ENCODE assay signal across 8 mouse cellular contexts in the genomic region with DNA sequence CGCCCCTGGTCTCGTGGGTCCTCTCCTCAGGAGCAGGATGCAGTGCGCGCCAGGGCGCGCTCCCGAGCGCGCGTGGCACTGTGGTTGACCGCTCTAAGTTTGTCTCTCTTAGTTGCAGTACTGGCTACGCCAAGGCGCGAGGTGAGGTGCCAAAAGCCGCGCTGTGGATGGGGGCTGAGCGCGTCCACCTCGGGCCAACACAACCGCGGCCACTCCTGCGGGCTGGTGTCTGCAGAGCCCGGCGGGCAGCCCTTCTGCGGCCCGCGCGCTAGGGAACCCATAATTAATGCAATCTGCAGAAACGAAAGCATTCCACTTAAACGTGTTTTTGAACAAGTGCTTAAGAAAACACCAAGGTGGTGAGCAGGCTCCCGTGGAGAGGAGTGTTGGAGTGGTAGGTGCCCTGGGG. TPM values are rescaled to one million over a fixed set of nuclear protein-coding genes. Genes with fewer than 3 reads are reported as not detected.
A peak's percentile ranks its signal among the peaks of the same experiment; 100 is the strongest.
DNase-seq lines count a peak whose midpoint lies in the region; ATAC-seq and TF ChIP-seq lines count a peak whose summit lies in the region.

No protein-coding gene starts in this region.

- TF ChIP-seq EP300 in lung, postnatal 0 days (IDR thresholded peaks at IDR 0.05): no peak

- no peak for TF ChIP-seq POLR2A in spleen, adult 2 months (IDR thresholded peaks at IDR 0.05; ENCODE audit: low read depth, low read length)

- H3K9ac ChIP-seq in forebrain, embryonic 12.5 days: no peak overlapping the region
- H3K9ac ChIP-seq in hindbrain, embryonic 12.5 days: 0 out of 2 replicates have a peak overlapping the region, but pooled peaks have one; percentile 45
- H3K9ac ChIP-seq in lung, postnatal 0 days (replicated peaks; ENCODE audit: low read depth): no peak overlapping the region

- ATAC-seq in forebrain, embryonic 12.5 days (ENCODE audit: low FRiP score): no peak
- no peak for ATAC-seq in hindbrain, embryonic 12.5 days (ENCODE audit: low FRiP score)
- peak; percentile 55 for ATAC-seq in lung, postnatal 0 days
- ATAC-seq in erythroid progenitor cell, adult 5-6 weeks (replicated peaks; ENCODE audit: low FRiP score, poor library complexity, severe bottlenecking): no peak

- H3K4me1 ChIP-seq in spleen, adult 2 months (ENCODE audit: control insufficient read depth, insufficient read depth, insufficient read length): no peaks in the 10 kb centered on the region
- H3K4me1 ChIP-seq in forebrain, embryonic 12.5 days: peaks cover 20% of the 10 kb centered on the region
- H3K4me1 ChIP-seq in hindbrain, embryonic 12.5 days: peaks cover 23% of the 10 kb centered on the region
- peaks cover 3% of the 10 kb centered on the region for H3K4me1 ChIP-seq in lung, postnatal 0 days (ENCODE audit: insufficient read depth, low read depth, low read length)

- no peaks in the 10 kb centered on the region for H3K36me3 ChIP-seq in spleen, adult 2 months (ENCODE audit: control insufficient read depth, insufficient read depth, low read length)
- no peaks in the 10 kb centered on the region for H3K36me3 ChIP-seq in forebrain, embryonic 12.5 days (replicated peaks)
- H3K36me3 ChIP-seq in hindbrain, embryonic 12.5 days: no peaks in the 10 kb centered on the region
- H3K36me3 ChIP-seq in lung, postnatal 0 days (ENCODE audit: insufficient read depth, low read length): no peaks in the 10 kb centered on the region

- H3K27ac ChIP-seq in spleen, adult 2 months (ENCODE audit: insufficient read depth, low read length): no peak overlapping the region; the same call in 1 of the 2 replicates
- no peak overlapping the region for H3K27ac ChIP-seq in forebrain, embryonic 12.5 days
- no peak overlapping the region for H3K27ac ChIP-seq in hindbrain, embryonic 12.5 days
- peak overlapping the region; percentile 27; the same call in 1 of the 2 replicates for H3K27ac ChIP-seq in lung, postnatal 0 days (ENCODE audit: low read length)

- peak overlapping the region; percentile 22; the same call in 1 of the 2 replicates for H3K4me3 ChIP-seq in spleen, adult 2 months (ENCODE audit: extremely low read depth, insufficient read depth, insufficient read length)
- peak overlapping the region; percentile 41 for H3K4me3 ChIP-seq in forebrain, embryonic 12.5 days (replicated peaks)
- H3K4me3 ChIP-seq in hindbrain, embryonic 12.5 days: peak overlapping the region; percentile 49
- peak overlapping the region; percentile 48 for H3K4me3 ChIP-seq in lung, postnatal 0 days (ENCODE audit: low read depth, low read length)

- H3K27me3 ChIP-seq in spleen, adult 2 months (ENCODE audit: control insufficient read depth, insufficient read depth, low read length): no peaks in the 10 kb centered on the region
- peaks cover 67% of the 10 kb centered on the region for H3K27me3 ChIP-seq in forebrain, embryonic 12.5 days
- H3K27me3 ChIP-seq in hindbrain, embryonic 12.5 days: peaks cover 62% of the 10 kb centered on the region
- H3K27me3 ChIP-seq in lung, postnatal 0 days (replicated peaks; ENCODE audit: insufficient read depth, low read length): peaks cover 27% of the 10 kb centered on the region

- no peak for DNase-seq in spleen, adult 2 months (ENCODE audit: low read depth in 1 of 2, low spot score in 2 of 2)
- no peak for DNase-seq in spleen, postnatal 10 days (ENCODE audit: low spot score in 2 of 2)
- DNase-seq in lung, postnatal 0 days (ENCODE audit: low spot score): no peak
- DNase-seq in B cell, adult 2 months: no peak
- no peak for DNase-seq in cerebellum, postnatal 25 days

- H3K9me3 ChIP-seq in forebrain, embryonic 12.5 days: no peaks in the 10 kb centered on the region
- no peaks in the 10 kb centered on the region for H3K9me3 ChIP-seq in hindbrain, embryonic 12.5 days (replicated peaks)
- no peaks in the 10 kb centered on the region for H3K9me3 ChIP-seq in lung, postnatal 0 days (ENCODE audit: low read length)

- peak overlapping the region; percentile 74 for H3K4me2 ChIP-seq in forebrain, embryonic 12.5 days
- H3K4me2 ChIP-seq in hindbrain, embryonic 12.5 days (replicated peaks): peak overlapping the region; percentile 91
- peak overlapping the region; percentile 76 for H3K4me2 ChIP-seq in lung, postnatal 0 days (replicated peaks; ENCODE audit: low read depth, low read length)

- TF ChIP-seq CTCF in spleen, adult 2 months (IDR thresholded peaks at IDR 0.05; ENCODE audit: extremely low read depth, insufficient read depth, insufficient read length, insufficient replicate concordance): no peak
- no peak for TF ChIP-seq CTCF in lung, postnatal 0 days (IDR thresholded peaks at IDR 0.05)

- WGBS in spleen, adult 2 months: 2% methylated on average over 31 of the region's 31 CpGs
- under 1% methylated on average over 31 of the region's 31 CpGs for WGBS in forebrain, embryonic 12.5 days
- under 1% methylated on average over 31 of the region's 31 CpGs for WGBS in hindbrain, embryonic 12.5 days
- WGBS in lung, postnatal 0 days: under 1% methylated on average over 31 of the region's 31 CpGs

RNA-seq across cellular contexts. Expression of a gene that starts 1.1 kb away (rescaled TPM):
- 94.8 and 150 TPM in 2 replicates for polyA plus RNA-seq in spleen, adult 2 months (2012; rRNA removed)
- polyA plus RNA-seq in forebrain, embryonic 12.5 days (2016; fragmentation: Nextera tagmentation; extraction: Ambion mirVana): 8.5 and 13.2 TPM in 2 replicates
- 59.2 and 70.5 TPM in 2 replicates for polyA plus RNA-seq in hindbrain, embryonic 12.5 days (2016; fragmentation: Nextera tagmentation; extraction: Ambion mirVana)
- 31.8 and 32.2 TPM in 2 replicates for polyA plus RNA-seq in lung, postnatal 0 days (2015; fragmentation: Nextera tagmentation; extraction: Ambion mirVana)
- not detected in 2 replicates for total RNA-seq in erythroid progenitor cell, adult 5-6 weeks (2015; ENCODE audit: low replicate concordance)
- total RNA-seq in erythroid progenitor cell, adult 5-6 weeks (2017; ENCODE audit: low replicate concordance): 0.39 TPM in 1 of 2 replicates, not detected in the other
